Mouse (Mus musculus) CH12.LX (cell line): Measurements from ENCODE around the gene Gpatch2. TPM values are rescaled to one million over a fixed set of nuclear protein-coding genes. Genes with fewer than 3 reads are reported as not detected.

Source experiments
- polyA plus RNA-seq: library from polyadenylated mRNA; unstranded; fragments of >175 nt; gene quantifications from 2 replicates; pipeline ENCODE4 v1.2.1, GENCODE M21; 2012; ENCODE audit warnings: low read depth; ENCODE audit not compliant: insufficient read length
- total RNA-seq, 2 experiments: library from RNA; depleted of rRNA; stranded (reverse); fragments of 300-350 nt in 1 of 2; fragments of >200 nt in 1 of 2; gene quantifications; 2 replicates each; pipeline ENCODE4 v1.2.3; 2012 to 2014

The Gpatch2 gene
- total and polyA plus RNA-seq, 3 experiments = 14.1 to 17.0 (median 15.4) TPM

Other genes with a start within 250 kb of the Gpatch2 start
- gene D1Pas1, start 248.1 kb upstream of the Gpatch2 start, total RNA-seq (2012; rRNA removed) = not detected in 2 replicates
- gene D1Pas1, start 248.1 kb upstream of the Gpatch2 start, total RNA-seq (2014; rRNA removed) = not detected in 2 replicates
- not detected in 2 replicates for gene D1Pas1, start 248.1 kb upstream of the Gpatch2 start, polyA plus RNA-seq
- 0.13 TPM in 1 of 2 replicates, not detected in the other for gene Spata17, start within 50 bp of the Gpatch2 start, total RNA-seq (2012; rRNA removed)
- gene Spata17, start within 50 bp of the Gpatch2 start, total RNA-seq (2014; rRNA removed) = not detected in 2 replicates
- gene Spata17, start within 50 bp of the Gpatch2 start, polyA plus RNA-seq = 0.24 TPM in 1 of 2 replicates, not detected in the other